Mouse (Mus musculus) brain, embryonic 14.5 days (tissue): Measurements from ENCODE around the gene Gm17409.

ENCODE experiments used
- CTCF ChIP-seq: fragments of 200-500 bp; IDR thresholded peaks from 2 replicates; pipeline ENCODE4 v1.5.1; 2012; ENCODE audit warnings: inconsistent platforms, mild to moderate bottlenecking, moderate library complexity, borderline replicate concordance; ENCODE audit not compliant: insufficient read depth, insufficient read length; ENCODE audit errors: extremely low read depth
- POLR2A ChIP-seq: fragments of 200-500 bp; IDR thresholded peaks from 2 replicates; pipeline ENCODE4 v1.6.1; 2012; ENCODE audit warnings: mild to moderate bottlenecking, inconsistent platforms, borderline replicate concordance; ENCODE audit not compliant: poor library complexity, insufficient read depth, insufficient read length, severe bottlenecking; ENCODE audit errors: extremely low read depth

DNA sequence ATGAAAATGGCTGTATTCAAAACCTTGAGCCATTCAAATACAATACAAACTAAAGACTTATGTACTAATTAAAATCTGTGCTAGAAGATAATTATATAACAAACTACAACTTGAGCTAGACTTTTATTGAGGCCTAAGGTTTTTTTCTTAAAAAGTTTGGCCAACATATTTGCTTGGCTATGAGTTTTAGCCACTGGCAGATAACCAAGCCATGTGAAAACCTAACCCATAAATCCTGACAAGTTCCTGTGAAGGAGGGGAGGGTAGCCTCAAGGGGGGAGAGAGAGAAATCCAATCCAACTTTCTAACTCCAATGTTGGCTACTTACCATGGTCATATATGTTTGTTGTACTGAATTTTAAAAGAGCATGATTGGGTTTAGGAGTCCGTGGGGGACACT lies 48.6 kb downstream of the Gm17409 start:
- TF ChIP-seq CTCF (no peak), POLR2A (no peak)
